Mouse (Mus musculus): Measurements from ENCODE around the gene Ano2. TPM values are rescaled to one million over a fixed set of nuclear protein-coding genes. Genes with fewer than 3 reads are reported as not detected.

The Ano2 gene
- polyA plus RNA-seq, 1 experiment from 2014 or later = 1.0 TPM

DNA sequence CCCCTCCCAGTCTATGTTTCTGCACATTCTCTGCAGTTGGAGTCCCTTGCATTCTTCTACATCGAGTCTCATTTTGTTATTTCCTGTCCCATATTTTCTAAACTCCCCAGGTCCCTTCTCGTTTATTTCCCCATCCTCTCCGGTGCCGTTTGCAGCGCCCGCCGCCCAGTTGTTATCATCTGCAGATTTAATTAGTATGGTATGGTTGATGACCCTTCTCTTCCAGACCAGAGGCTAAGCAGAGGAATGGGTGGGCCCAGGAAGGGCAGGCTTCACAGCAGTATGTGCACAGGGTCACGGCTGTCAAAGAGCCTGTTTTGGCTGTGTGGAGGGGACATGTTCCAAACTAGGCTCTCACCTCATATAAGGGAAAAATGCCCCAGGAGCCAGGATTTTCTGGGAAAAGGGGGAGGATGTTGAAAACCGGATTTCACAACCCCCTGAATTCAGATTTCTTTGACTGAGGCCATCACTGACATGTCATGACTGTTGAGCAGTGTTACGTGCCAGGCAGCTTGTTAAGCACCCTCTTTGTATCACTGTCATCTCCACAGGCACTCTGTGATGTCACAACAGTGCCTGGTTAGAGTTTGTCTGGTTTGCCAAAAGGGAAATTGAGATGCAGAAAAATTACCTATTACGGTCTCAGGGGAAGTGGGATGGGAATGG is 72.8 kb downstream of the Ano2 start:
- no peaks in the 10 kb centered on the region for H3K9me3 ChIP-seq
- H3K4me2 ChIP-seq (replicated peaks) = no peak overlapping the region
- no peak overlapping the region for H3K4me3 ChIP-seq (replicated peaks)
- H3K9ac ChIP-seq = no peak overlapping the region
- ATAC-seq = no peak
- no peaks in the 10 kb centered on the region for H3K4me1 ChIP-seq (replicated peaks)
- H3K27me3 ChIP-seq (replicated peaks) = no peaks in the 10 kb centered on the region
- H3K27ac ChIP-seq = no peak overlapping the region
- 66% methylated on average over 11 of the region's 11 CpGs for WGBS
- no peaks in the 10 kb centered on the region for H3K36me3 ChIP-seq

DNA sequence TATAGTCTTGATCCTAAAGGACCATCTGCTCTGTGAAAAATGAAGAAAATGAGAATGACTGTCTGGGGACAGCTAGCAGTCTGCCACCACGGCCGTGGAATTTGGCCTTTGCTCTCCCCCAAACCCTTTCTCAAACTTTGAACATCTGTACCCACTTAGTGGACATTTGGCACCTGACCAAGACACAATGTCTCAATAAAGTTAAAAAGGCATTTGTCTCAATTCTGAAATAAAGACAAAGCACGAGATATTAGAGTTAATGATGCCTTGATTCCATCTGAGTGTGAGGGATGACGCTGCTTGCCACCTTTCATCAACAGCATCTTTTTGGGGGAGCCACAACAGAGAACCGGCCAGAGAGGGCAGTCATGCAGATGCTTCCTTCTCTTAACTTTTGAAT is 83.0 kb downstream of the Ano2 start:
- H3K36me3 ChIP-seq = no peaks in the 10 kb centered on the region
- 55% methylated on average over 5 of the region's 5 CpGs for WGBS
- H3K27ac ChIP-seq = no peak overlapping the region
- no peak overlapping the region for H3K4me3 ChIP-seq (replicated peaks)
- H3K4me2 ChIP-seq (replicated peaks) = no peak overlapping the region
- H3K27me3 ChIP-seq (replicated peaks) = no peaks in the 10 kb centered on the region
- no peak overlapping the region for H3K9ac ChIP-seq
- H3K4me1 ChIP-seq (replicated peaks) = no peaks in the 10 kb centered on the region
- no peaks in the 10 kb centered on the region for H3K9me3 ChIP-seq
- ATAC-seq = no peak

DNA sequence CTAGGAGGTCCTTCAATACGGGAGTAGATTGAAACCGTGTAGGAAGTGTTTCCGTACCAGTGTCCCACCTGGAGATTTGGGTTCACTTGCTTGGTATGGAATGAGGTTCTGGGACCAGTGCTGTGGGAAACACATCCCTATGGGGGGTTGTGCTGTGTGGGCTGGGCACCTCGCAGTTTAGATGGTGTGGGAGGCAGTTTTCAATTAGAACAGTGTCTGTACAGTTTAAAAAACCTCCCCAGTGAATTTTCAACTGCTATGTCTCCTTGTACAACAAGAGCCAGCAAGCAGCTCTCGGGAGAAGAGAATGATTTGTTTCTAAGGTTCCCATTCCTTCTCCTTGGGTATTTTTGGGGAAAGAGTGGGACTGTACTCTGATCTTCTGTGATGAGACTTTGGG is 86.1 kb downstream of the Ano2 start:
- Histone ChIP-seq H3K27ac (no peak overlapping the region), H3K4me3 (replicated peaks) (no peak overlapping the region), H3K9me3 (no peaks in the 10 kb centered on the region), H3K4me1 (replicated peaks) (no peaks in the 10 kb centered on the region), H3K36me3 (no peaks in the 10 kb centered on the region), H3K4me2 (replicated peaks) (no peak overlapping the region), H3K27me3 (replicated peaks) (no peaks in the 10 kb centered on the region), H3K9ac (no peak overlapping the region)
- no peak for ATAC-seq
- 74% methylated on average over 5 of the region's 5 CpGs for WGBS

DNA sequence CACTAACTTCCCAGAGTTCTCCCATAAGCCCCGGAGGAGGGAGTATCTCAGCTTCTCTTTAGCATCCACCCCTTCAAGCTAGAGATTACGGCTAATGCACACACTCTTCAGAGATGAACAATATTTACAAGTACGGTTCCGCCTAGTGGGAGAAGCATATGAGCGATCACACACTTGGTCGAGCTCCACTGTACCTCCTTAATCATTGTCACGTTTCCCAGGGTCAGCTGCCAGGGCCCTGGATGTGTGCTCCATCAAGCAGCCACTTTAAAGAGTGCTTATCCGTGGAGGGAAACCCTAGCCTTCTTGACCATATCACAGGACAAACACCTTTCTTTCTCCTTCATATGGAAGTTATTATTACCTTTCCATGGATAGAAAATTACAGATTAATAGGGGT is 112.7 kb downstream of the Ano2 start:
- Histone ChIP-seq H3K4me3 (replicated peaks) (no peak overlapping the region), H3K27me3 (replicated peaks) (no peaks in the 10 kb centered on the region), H3K4me2 (replicated peaks) (no peak overlapping the region), H3K9ac (no peak overlapping the region), H3K4me1 (replicated peaks) (0 out of 2 replicates have a peak, but pooled peaks cover 3% of the 10 kb centered on the region), H3K36me3 (no peaks in the 10 kb centered on the region), H3K27ac (no peak overlapping the region), H3K9me3 (no peaks in the 10 kb centered on the region)
- WGBS = 57% methylated on average over 8 of the region's 8 CpGs
- no peak for ATAC-seq

DNA sequence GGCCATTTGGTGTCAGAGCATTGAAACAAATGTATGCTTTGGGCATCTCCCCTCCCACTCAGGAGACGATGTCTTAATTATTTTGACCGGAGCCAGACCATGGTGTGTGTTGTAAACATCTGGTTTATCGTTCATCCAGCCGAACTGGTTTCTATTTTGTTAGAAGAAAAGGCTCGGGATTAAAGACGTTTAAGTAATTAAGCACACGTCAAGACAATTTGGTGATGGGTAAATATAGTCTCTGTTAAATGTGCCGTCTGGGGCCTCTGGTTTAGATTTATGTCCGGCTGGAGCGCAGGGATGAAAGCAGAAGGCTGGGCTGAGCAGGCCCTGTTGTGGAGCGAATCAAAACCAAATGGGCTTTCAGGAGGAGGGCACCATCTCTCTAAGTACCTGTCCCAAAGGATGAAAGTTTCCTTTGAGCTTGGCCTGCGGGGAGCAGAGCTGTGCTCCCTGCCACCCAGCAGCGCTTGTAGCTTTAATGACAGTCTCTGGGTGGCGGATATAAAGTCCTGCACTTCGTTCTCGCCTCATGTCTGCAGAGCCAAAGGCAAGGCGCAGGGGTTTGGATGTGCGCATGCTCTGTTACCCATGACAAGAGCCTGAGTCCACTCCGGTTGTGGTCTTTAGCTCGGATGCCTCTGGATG is 113.3 kb downstream of the Ano2 start:
- 34% methylated on average over 20 of the region's 20 CpGs for WGBS
- Histone ChIP-seq H3K4me1 (replicated peaks) (0 out of 2 replicates have a peak, but pooled peaks cover 3% of the 10 kb centered on the region), H3K36me3 (no peaks in the 10 kb centered on the region), H3K9me3 (no peaks in the 10 kb centered on the region), H3K4me2 (replicated peaks) (peak overlapping the region; percentile 24), H3K27me3 (replicated peaks) (no peaks in the 10 kb centered on the region), H3K27ac (no peak overlapping the region), H3K9ac (no peak overlapping the region), H3K4me3 (replicated peaks) (no peak overlapping the region)
- ATAC-seq = no peak

DNA sequence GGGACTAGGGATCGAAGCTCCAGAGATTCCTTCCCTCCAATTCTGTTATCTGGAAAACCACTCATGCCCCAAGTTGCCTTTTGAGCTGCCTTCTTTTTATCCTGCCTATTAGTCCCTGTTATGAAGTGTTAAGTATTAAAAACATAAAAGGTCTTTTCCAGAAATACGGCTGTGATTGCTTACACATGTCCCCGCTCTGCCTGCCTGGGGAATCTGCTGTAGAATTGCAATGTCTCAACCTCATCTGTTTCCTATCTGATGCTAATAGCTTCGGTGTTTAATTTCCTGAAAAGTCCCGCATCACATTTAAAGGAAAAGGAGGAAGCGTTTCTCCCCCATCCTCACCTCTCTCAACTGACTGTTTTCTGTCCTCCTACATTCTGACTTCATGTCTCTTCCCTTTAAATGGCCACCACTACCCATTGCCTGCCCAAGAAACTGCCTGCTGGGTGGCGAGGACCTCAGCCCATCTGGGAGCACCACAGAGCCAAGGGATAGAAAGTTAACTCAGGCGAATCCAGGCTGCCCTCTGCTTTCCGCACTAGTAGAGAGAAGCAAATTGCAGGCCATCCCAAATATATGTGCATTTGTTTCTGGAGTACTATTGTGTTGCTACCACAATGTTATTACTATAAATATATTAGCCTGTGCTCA is 118.9 kb downstream of the Ano2 start:
- Histone ChIP-seq H3K4me3 (replicated peaks) (no peak overlapping the region), H3K9me3 (no peaks in the 10 kb centered on the region), H3K9ac (no peak overlapping the region), H3K27me3 (replicated peaks) (no peaks in the 10 kb centered on the region), H3K36me3 (no peaks in the 10 kb centered on the region), H3K27ac (no peak overlapping the region), H3K4me1 (replicated peaks) (no peaks in the 10 kb centered on the region), H3K4me2 (replicated peaks) (no peak overlapping the region)
- ATAC-seq = no peak
- WGBS = 72% methylated on average over 9 of the region's 9 CpGs

DNA sequence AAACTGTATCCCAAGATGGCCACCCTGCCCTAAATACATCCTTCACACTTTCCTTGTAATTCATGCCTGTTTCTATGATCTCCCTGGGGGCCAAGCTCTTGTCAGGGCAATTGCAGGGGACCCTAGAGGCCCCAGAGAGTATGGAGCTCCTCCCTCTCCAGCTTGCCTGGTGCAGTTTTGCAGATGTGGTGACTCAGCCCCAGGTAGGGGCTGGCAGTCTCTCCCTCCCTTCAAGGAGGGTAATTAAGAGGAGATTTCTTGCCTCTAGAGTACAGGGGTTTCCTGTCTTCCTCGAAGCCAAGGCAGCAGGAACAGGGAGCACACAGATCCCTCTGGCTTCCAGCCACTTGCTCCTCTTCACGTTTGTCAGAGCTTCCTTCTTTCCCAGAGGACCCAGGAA is 121.2 kb downstream of the Ano2 start:
- no peak for ATAC-seq
- Histone ChIP-seq H3K4me2 (replicated peaks) (no peak overlapping the region), H3K27me3 (replicated peaks) (no peaks in the 10 kb centered on the region), H3K36me3 (no peaks in the 10 kb centered on the region), H3K9ac (no peak overlapping the region), H3K4me3 (replicated peaks) (no peak overlapping the region), H3K27ac (no peak overlapping the region), H3K9me3 (no peaks in the 10 kb centered on the region), H3K4me1 (replicated peaks) (no peaks in the 10 kb centered on the region)
- 12% methylated on average over 2 of the region's 2 CpGs for WGBS

DNA sequence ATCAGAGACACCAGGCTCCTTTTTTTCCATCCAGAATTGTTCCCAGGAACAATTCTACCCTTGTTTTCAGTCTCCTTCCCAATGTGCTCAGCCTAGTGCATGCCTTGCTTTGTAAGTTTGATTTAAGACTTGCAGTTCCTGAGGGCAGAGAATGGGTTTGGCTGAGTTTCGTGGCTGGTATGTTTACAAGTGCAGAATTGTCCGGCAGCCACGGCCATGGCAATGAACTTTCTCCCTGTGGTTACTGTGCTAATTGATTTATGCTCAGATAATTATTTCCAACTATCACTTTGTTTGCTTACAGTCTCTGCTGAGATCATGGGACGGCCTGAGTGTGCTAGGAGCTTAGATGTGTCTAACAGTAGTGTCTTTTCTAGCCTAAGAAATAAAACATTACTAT is 147.9 kb downstream of the Ano2 start:
- Histone ChIP-seq H3K27me3 (replicated peaks) (no peaks in the 10 kb centered on the region), H3K27ac (no peak overlapping the region), H3K4me1 (replicated peaks) (no peaks in the 10 kb centered on the region), H3K4me2 (replicated peaks) (no peak overlapping the region), H3K9ac (no peak overlapping the region), H3K9me3 (no peaks in the 10 kb centered on the region), H3K36me3 (no peaks in the 10 kb centered on the region), H3K4me3 (replicated peaks) (no peak overlapping the region)
- ATAC-seq = no peak
- WGBS = 25% methylated on average over 4 of the region's 4 CpGs

DNA sequence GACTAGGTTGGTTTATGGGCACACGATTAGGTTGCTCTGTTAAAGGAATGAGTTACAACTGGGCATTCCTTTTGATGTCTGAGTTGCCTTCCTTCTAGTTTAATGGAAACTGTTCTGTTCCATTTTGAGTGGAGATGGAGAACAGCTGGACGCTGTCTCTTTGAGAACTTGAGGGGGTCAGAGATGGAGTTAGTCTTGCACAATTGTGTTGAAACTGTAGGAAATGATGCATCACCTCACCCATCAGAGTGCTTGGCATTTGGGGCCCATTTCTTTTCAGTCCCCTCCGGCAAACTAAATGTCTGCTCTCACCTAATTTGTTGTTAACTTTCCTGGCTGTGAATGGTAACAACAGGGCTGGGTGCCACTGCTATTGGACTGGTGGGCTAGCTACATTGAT is 151.1 kb downstream of the Ano2 start:
- H3K9me3 ChIP-seq = no peaks in the 10 kb centered on the region
- no peak overlapping the region for H3K4me3 ChIP-seq (replicated peaks)
- no peaks in the 10 kb centered on the region for H3K27me3 ChIP-seq (replicated peaks)
- no peak overlapping the region for H3K4me2 ChIP-seq (replicated peaks)
- H3K27ac ChIP-seq = no peak overlapping the region
- 66% methylated on average over 3 of the region's 3 CpGs for WGBS
- no peaks in the 10 kb centered on the region for H3K36me3 ChIP-seq
- H3K4me1 ChIP-seq (replicated peaks) = no peaks in the 10 kb centered on the region
- no peak for ATAC-seq
- no peak overlapping the region for H3K9ac ChIP-seq

DNA sequence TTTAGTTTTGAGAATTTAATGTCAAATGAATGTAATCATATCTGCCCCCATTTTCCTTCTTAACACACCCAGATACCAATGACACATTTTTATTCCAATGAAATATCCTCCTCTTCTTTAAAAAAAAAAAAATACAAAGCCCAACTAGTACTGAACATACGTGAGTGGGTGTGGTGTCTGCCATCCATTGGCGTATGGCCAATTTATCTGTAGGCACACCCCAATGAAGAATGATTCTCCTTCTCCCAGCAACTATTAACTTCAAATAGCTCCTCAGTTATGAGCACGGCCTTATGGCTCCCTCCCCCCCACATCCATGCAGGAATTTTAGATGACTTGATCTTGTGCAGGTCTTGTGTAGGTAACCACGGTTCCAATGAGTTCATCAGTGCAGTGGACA is 161.0 kb downstream of the Ano2 start:
- H3K4me3 ChIP-seq (replicated peaks) = no peak overlapping the region
- no peak overlapping the region for H3K27ac ChIP-seq
- no peaks in the 10 kb centered on the region for H3K36me3 ChIP-seq
- no peak overlapping the region for H3K4me2 ChIP-seq (replicated peaks)
- no peaks in the 10 kb centered on the region for H3K4me1 ChIP-seq (replicated peaks)
- no peak for ATAC-seq
- WGBS = 69% methylated on average over 4 of the region's 4 CpGs
- H3K9me3 ChIP-seq = no peaks in the 10 kb centered on the region
- no peaks in the 10 kb centered on the region for H3K27me3 ChIP-seq (replicated peaks)
- H3K9ac ChIP-seq = no peak overlapping the region

DNA sequence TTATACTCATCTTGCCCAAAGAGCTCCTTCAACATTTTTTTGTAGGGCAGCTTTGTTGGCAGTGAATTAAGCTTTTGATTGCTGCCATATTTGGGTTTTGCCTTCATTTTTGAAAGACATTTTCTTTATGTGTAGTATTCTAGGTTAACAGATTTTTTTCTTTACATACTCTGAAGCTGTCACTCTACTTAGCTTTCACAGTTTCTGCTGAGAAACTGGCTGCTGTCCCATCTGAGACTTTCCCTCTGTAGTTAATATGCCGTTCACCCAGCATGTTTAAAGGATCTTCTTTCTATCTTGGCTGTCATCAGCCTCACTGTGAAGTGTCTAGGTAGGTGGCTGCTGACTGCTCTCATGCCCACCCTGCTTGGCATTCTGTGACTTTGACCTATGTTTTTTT is 168.1 kb downstream of the Ano2 start:
- no peak overlapping the region for H3K4me2 ChIP-seq (replicated peaks)
- H3K27me3 ChIP-seq (replicated peaks) = no peaks in the 10 kb centered on the region
- H3K4me1 ChIP-seq (replicated peaks) = no peaks in the 10 kb centered on the region
- no peaks in the 10 kb centered on the region for H3K36me3 ChIP-seq
- 75% methylated on average over 1 of the region's 1 CpGs for WGBS
- H3K9me3 ChIP-seq = no peaks in the 10 kb centered on the region
- H3K27ac ChIP-seq = no peak overlapping the region
- H3K9ac ChIP-seq = no peak overlapping the region
- no peak for ATAC-seq
- H3K4me3 ChIP-seq (replicated peaks) = no peak overlapping the region

DNA sequence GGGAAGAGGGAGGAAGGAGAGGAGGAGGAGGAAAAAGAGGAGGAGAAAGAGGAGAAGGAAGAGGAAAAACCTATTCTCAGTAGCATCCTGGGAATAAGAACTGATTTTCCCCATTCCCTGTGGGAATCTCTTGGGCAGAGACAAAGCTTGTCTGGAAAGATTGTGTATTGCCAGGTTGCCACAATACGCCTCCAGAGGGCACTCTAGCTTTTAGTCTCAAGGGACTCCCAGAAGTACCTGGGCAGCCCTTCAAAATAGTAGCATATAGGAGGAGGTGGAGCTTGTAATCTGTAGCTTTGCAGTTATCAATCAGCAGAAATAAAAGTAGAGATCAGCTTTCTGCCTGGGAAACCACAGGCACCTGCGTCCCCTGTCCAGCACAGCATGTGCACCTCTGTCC is 178.3 kb downstream of the Ano2 start:
- Histone ChIP-seq H3K27ac (no peak overlapping the region), H3K9me3 (no peaks in the 10 kb centered on the region), H3K4me2 (replicated peaks) (no peak overlapping the region), H3K9ac (no peak overlapping the region), H3K4me1 (replicated peaks) (no peaks in the 10 kb centered on the region), H3K4me3 (replicated peaks) (no peak overlapping the region), H3K36me3 (no peaks in the 10 kb centered on the region), H3K27me3 (replicated peaks) (no peaks in the 10 kb centered on the region)
- WGBS = 25% methylated on average over 2 of the region's 2 CpGs
- ATAC-seq = no peak

DNA sequence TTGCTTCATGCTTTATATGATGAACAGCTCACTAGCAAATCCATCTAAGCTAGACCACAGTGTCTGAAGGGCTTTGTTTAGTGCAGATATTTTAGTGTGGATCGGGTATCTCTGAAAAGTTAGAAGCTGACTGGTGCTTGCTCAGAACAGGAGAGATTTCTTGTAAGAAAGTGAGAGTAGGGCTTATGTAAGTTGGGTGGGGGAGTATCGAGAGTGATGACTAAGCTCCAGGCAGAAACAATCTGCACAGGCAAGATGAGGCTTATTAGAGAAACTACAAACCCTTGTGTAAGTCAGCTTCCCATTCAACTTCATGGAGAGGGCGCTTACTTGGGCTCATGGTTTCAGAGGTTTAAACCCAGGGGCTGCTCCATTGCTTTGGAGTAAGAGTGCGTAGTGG is 181.3 kb downstream of the Ano2 start:
- Histone ChIP-seq H3K4me3 (replicated peaks) (no peak overlapping the region), H3K27me3 (replicated peaks) (no peaks in the 10 kb centered on the region), H3K4me2 (replicated peaks) (no peak overlapping the region), H3K4me1 (replicated peaks) (no peaks in the 10 kb centered on the region), H3K36me3 (no peaks in the 10 kb centered on the region), H3K9me3 (no peaks in the 10 kb centered on the region), H3K27ac (no peak overlapping the region), H3K9ac (no peak overlapping the region)
- WGBS = 83% methylated on average over 4 of the region's 4 CpGs
- no peak for ATAC-seq

Data from intestine, embryonic 15.5 days (tissue).